Mouse (Mus musculus): ENCODE results near the gene Ypel3. TPM values are rescaled to one million over a fixed set of nuclear protein-coding genes. Genes with fewer than 3 reads are reported as not detected.
A peak's percentile ranks its signal among the peaks of the same experiment; 100 is the strongest.

Gene Ypel3
- total RNA-seq, 1 experiment = 19.4 TPM

DNA sequence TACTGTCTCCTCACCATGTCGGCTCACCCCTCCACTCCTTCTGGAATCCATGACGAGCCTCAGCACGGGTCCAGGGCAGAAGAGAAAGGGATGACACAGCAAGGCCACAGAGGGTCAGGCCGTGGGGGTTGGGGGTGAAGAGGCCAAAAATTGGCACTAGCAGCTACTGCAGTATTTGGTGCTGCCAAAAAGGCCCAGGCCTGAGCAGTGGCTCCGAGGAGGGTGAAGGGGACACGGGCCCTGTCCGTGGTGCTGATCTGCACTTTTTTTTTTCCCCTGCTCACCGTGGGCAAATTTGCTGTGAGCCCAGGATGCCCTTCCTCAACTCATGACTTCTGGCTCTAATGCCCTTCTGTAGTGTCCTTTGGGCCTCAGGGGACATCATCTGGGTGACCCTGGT is 48.6 kb downstream of the Ypel3 start:
- DNase-seq (ENCODE audit: low read depth, low spot score) = no peak
- Histone ChIP-seq H3K4me3 (ENCODE audit: insufficient read depth in 1 of 2, low read depth in 1 of 2, low read length in 2 of 2, poor library complexity in 1 of 2, severe bottlenecking in 1 of 2) (no peak overlapping the region), H3K4me1 (ENCODE audit: control insufficient read depth in 2 of 2, insufficient read depth in 2 of 2, low read length in 2 of 2, poor library complexity in 1 of 2) (peaks cover 2 to 21% of the 10 kb centered on the region in 2 experiments; a peak in 1 of 4 replicates), H3K9me3 (ENCODE audit: control insufficient read depth, insufficient read depth, low read depth, low read length) (no peaks in the 10 kb centered on the region), H3K27ac (ENCODE audit: insufficient read depth, low read depth, low read length, poor library complexity, severe bottlenecking) (no peak overlapping the region), H3K36me3 (ENCODE audit: control insufficient read depth, insufficient read depth, low read length, poor library complexity, severe bottlenecking) (no peaks in the 10 kb centered on the region), H3K9ac (ENCODE audit: insufficient read depth, low read depth, low read length, poor library complexity, severe bottlenecking) (no peak overlapping the region)
- in situ Hi-C loops (cut with MboI; ENCODE audit: low sequenced_read_pairs in 2 of 2, unreplicated experiment in 2 of 2) = no loop called here
- TF ChIP-seq HCFC1 (IDR thresholded peaks at IDR 0.05; ENCODE audit: borderline replicate concordance, insufficient read depth, low read length) (no peak), ZNF384 (IDR thresholded peaks at IDR 0.05; ENCODE audit: low read depth, low read length) (peak; percentile 98)

- in situ Hi-C loops (cut with MboI; ENCODE audit: low sequenced_read_pairs in 2 of 2, unreplicated experiment in 2 of 2) = no loop called here
- Histone ChIP-seq H3K4me3 (ENCODE audit: insufficient read depth in 1 of 2, low read depth in 1 of 2, low read length in 2 of 2, poor library complexity in 1 of 2, severe bottlenecking in 1 of 2) (no peak overlapping the region), H3K4me1 (ENCODE audit: control insufficient read depth in 2 of 2, insufficient read depth in 2 of 2, low read length in 2 of 2, poor library complexity in 1 of 2) (peaks cover 2 to 21% of the 10 kb centered on the region in 2 experiments; a peak in 1 of 4 replicates), H3K9ac (ENCODE audit: insufficient read depth, low read depth, low read length, poor library complexity, severe bottlenecking) (no peak overlapping the region), H3K27ac (ENCODE audit: insufficient read depth, low read depth, low read length, poor library complexity, severe bottlenecking) (no peak overlapping the region), H3K9me3 (ENCODE audit: control insufficient read depth, insufficient read depth, low read depth, low read length) (no peaks in the 10 kb centered on the region), H3K36me3 (ENCODE audit: control insufficient read depth, insufficient read depth, low read length, poor library complexity, severe bottlenecking) (no peaks in the 10 kb centered on the region)
- no peak for TF ChIP-seq HCFC1 (IDR thresholded peaks at IDR 0.05; ENCODE audit: borderline replicate concordance, insufficient read depth, low read length)
- no peak for TF ChIP-seq CHD2 (IDR thresholded peaks at IDR 0.05; ENCODE audit: low read depth, low read length)
- no peak for TF ChIP-seq ZNF384 (IDR thresholded peaks at IDR 0.05; ENCODE audit: low read depth, low read length)
- no peak for TF ChIP-seq ZC3H11A (IDR thresholded peaks at IDR 0.05; ENCODE audit: borderline replicate concordance, low read depth, low read length)
- TF ChIP-seq MAFK (IDR thresholded peaks at IDR 0.05; ENCODE audit: insufficient read depth, low read depth, low read length) = no peak
- DNase-seq (ENCODE audit: low read depth, low spot score) = no peak
Observed at GRCm38 (mm10) chr7:126825952-126826351, 49.2 kb downstream of the Ypel3 start.

Other genes with a start within 250 kb of the Ypel3 start
- gene Eif3c, start 210.5 kb upstream of the Ypel3 start, total RNA-seq (2012; rRNA removed) = 257 and 289 TPM in 2 replicates
- gene Apobr, start 192.0 kb upstream of the Ypel3 start, total RNA-seq (2012; rRNA removed) = 2.3 and 2.6 TPM in 2 replicates
- gene Cln3, start 191.1 kb upstream of the Ypel3 start, total RNA-seq (2012; rRNA removed) = 35.1 and 61.6 TPM in 2 replicates
- not detected in 2 replicates for gene Il27, start 182.0 kb upstream of the Ypel3 start, total RNA-seq (2012; rRNA removed)
- gene Nupr1, start 146.1 kb upstream of the Ypel3 start, total RNA-seq (2012; rRNA removed) = 16.4 and 20.4 TPM in 2 replicates
- 35.8 and 55.3 TPM in 2 replicates for gene Sgf29, start 127.6 kb upstream of the Ypel3 start, total RNA-seq (2012; rRNA removed)
- 0.22 TPM in 1 of 2 replicates, not detected in the other for gene Sult1a1, start 100.5 kb upstream of the Ypel3 start, total RNA-seq (2012; rRNA removed)
- gene Bola2, start 81.6 kb upstream of the Ypel3 start, total RNA-seq (2012; rRNA removed) = 187 and 246 TPM in 2 replicates
- gene Slx1b, start 81.2 kb upstream of the Ypel3 start, total RNA-seq (2012; rRNA removed) = 22.3 and 27.7 TPM in 2 replicates
- gene Coro1a, start 69.2 kb upstream of the Ypel3 start, total RNA-seq (2012; rRNA removed) = 4.1 and 10.3 TPM in 2 replicates
- gene Mapk3, start 17.4 kb upstream of the Ypel3 start, total RNA-seq (2012; rRNA removed) = 31.1 and 42.1 TPM in 2 replicates
- gene Gdpd3, start 10.6 kb upstream of the Ypel3 start, total RNA-seq (2012; rRNA removed) = 4.0 and 5.9 TPM in 2 replicates
- gene Tbx6, start 4.5 kb downstream of the Ypel3 start, total RNA-seq (2012; rRNA removed) = 0.89 and 1.7 TPM in 2 replicates
- gene Ppp4c, start 15.5 kb downstream of the Ypel3 start, total RNA-seq (2012; rRNA removed) = 260 and 291 TPM in 2 replicates
- gene Fam57b, start 20.7 kb downstream of the Ypel3 start, total RNA-seq (2012; rRNA removed) = 1.9 and 2.5 TPM in 2 replicates
- not detected in 2 replicates for gene 4930451I11Rik, start 54.7 kb downstream of the Ypel3 start, total RNA-seq (2012; rRNA removed)
- 5.5 and 7.7 TPM in 2 replicates for gene Doc2a, start 70.5 kb downstream of the Ypel3 start, total RNA-seq (2012; rRNA removed)
- gene Hirip3, start 85.0 kb downstream of the Ypel3 start, total RNA-seq (2012; rRNA removed) = 99.7 and 111 TPM in 2 replicates
- 68.7 and 78.7 TPM in 2 replicates for gene Ino80e, start 85.4 kb downstream of the Ypel3 start, total RNA-seq (2012; rRNA removed)
- 42.3 and 57.2 TPM in 2 replicates for gene Taok2, start 107.7 kb downstream of the Ypel3 start, total RNA-seq (2012; rRNA removed)
- gene Tmem219, start 146.0 kb downstream of the Ypel3 start, total RNA-seq (2012; rRNA removed) = 14.7 and 25.6 TPM in 2 replicates
- gene Kctd13, start 151.9 kb downstream of the Ypel3 start, total RNA-seq (2012; rRNA removed) = 13.2 and 16.2 TPM in 2 replicates
- 1.0 and 2.0 TPM in 2 replicates for gene Asphd1, start 172.6 kb downstream of the Ypel3 start, total RNA-seq (2012; rRNA removed)
- 0.80 and 2.0 TPM in 2 replicates for gene Sez6l2, start 173.6 kb downstream of the Ypel3 start, total RNA-seq (2012; rRNA removed)
- gene Cdipt, start 199.0 kb downstream of the Ypel3 start, total RNA-seq (2012; rRNA removed) = 106 and 122 TPM in 2 replicates
- 0.18 and 0.32 TPM in 2 replicates for gene Cdiptos, start 199.1 kb downstream of the Ypel3 start, total RNA-seq (2012; rRNA removed)
- gene Mvp, start 237.7 kb downstream of the Ypel3 start, total RNA-seq (2012; rRNA removed) = 49.2 and 56.0 TPM in 2 replicates
- gene Pagr1b, start 239.5 kb downstream of the Ypel3 start, total RNA-seq (2012; rRNA removed) = 0.63 and 1.3 TPM in 2 replicates
- gene Pagr1a, start 240.4 kb downstream of the Ypel3 start, total RNA-seq (2012; rRNA removed) = 12.1 and 32.3 TPM in 2 replicates
- 23.4 and 38.4 TPM in 2 replicates for gene Gm42742, start 244.1 kb downstream of the Ypel3 start, total RNA-seq (2012; rRNA removed)
- gene Prrt2, start 244.3 kb downstream of the Ypel3 start, total RNA-seq (2012; rRNA removed) = 0.36 and 0.85 TPM in 2 replicates

Data from ES-E14 (cell line).